Mouse (Mus musculus): ENCODE results near the gene Plaa. TPM values are rescaled to one million over a fixed set of nuclear protein-coding genes. Genes with fewer than 3 reads are reported as not detected.
A peak's percentile ranks its signal among the peaks of the same experiment; 100 is the strongest.

Gene Plaa
- total RNA-seq, 2 experiments from 2014 or later, result 43.4 to 47.6 TPM

- no peak overlapping the region for H3K27ac ChIP-seq
- no peak overlapping the region for H3K4me3 ChIP-seq
- TF ChIP-seq CTCF (conservative IDR thresholded peaks at IDR 0.05), result no peak
- no peak for DNase-seq (ENCODE audit: low spot score in 2 of 2)
Measured at GRCm38 (mm10) chr4:94592709-94593108, 10.3 kb downstream of the Plaa start.

DNA sequence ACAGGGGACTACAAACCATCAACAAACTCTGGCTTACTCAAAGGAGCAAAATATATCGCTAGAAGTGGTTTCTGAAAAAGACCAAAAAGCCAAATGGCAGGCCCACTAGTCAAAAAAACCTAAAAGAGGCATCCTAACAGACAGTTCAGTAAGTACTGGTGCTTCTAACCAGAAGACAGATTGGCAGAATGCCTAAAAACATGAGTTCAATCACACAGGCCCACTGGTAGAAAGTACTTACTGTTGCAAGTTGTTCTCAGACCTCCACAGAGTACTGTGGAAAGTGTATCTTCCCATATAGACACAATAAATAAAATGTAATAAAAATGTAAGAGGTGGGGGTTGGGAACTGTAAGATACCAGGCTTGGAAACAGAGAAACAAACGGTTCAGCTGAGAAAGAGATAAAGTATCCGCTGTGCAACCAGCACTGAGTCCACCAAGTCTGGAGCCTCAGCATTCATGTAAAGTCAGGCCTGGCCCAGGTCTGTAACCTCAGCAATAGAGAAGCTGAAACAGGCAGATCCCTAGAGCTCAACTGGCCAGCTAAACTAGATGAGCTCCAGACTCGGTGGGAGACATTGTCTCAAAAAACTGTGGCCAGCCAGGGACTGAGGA lies 11.2 kb downstream of the Plaa start:
- Histone ChIP-seq H3K27ac (no peak overlapping the region), H3K4me3 (no peak overlapping the region)
- DNase-seq (ENCODE audit: low spot score in 2 of 2), result no peak
- no peak for TF ChIP-seq CTCF (conservative IDR thresholded peaks at IDR 0.05)

GRCm38 (mm10) chr4:94572677-94573076 lies 30.4 kb downstream of the Plaa start:
- Histone ChIP-seq H3K27ac (no peak overlapping the region), H3K4me3 (no peak overlapping the region)
- TF ChIP-seq CTCF (conservative IDR thresholded peaks at IDR 0.05), result no peak
- no peak for DNase-seq (ENCODE audit: low spot score in 2 of 2)

- no peak overlapping the region for H3K4me3 ChIP-seq
- no peak overlapping the region for H3K27ac ChIP-seq
- TF ChIP-seq CTCF (conservative IDR thresholded peaks at IDR 0.05), result no peak
- DNase-seq (ENCODE audit: low spot score in 2 of 2), result no peak
Measured at GRCm38 (mm10) chr4:94564297-94564696, 38.7 kb downstream of the Plaa start.

DNA sequence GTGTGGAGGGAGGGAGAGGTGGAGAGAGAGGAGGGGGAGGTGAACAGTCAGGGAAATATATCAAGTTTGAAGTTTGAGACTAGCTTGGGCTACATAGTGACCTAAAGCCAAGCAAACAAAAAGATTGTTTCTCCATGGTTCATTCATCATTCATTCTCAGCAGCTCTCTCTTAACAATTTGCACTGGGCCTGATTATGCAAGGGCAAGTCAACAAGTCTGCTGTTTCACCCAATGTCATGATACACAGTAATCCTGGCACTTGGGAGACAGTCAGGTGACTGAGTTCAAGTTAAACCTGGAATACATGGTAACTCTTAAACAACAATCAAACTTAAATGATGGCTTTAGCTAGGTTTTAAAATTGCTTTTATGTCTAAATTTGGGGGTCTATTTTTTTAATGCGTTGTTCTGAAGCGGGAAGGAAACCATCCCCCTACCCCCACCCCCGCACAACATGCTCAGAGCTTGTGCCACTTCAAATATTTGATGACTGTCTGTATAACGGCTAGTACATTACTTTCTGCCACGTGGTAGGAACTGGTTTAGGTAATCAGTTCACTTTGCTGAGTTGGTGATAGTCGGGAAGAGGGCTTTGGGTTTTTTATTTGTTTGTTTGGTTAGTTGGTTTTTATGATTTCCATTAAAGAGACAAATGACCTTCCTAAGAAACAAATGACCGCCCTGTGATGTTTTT lies 40.9 kb downstream of the Plaa start:
- DNase-seq (ENCODE audit: low spot score in 2 of 2), result no peak

DNA sequence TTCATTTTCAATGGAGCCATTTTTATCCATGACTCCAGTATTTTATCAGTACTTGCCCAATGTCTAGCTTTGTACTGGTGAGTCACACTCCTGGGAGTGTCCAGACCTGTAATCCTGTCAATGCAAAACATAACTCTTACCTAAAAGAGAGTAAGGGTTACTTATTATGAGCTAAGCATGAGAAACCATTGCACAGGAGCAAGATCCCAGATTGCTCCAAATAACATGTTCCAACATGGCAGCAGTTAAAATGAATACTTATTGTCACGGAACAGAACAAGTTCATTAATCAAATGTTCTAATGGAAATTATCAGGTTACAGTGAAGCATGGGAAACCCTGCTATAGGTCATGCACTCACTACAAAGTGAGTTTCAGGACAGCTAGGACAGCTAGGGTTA lies 42.7 kb downstream of the Plaa start:
- no peak overlapping the region for H3K27ac ChIP-seq
- no peak for TF ChIP-seq CTCF (conservative IDR thresholded peaks at IDR 0.05)
- DNase-seq (ENCODE audit: low spot score in 2 of 2), result no peak

More for the DNA sequence above, 40.9 kb downstream of the Plaa start:
- Histone ChIP-seq H3K4me3 (no peak overlapping the region), H3K27ac (no peak overlapping the region)
- no peak for TF ChIP-seq CTCF (conservative IDR thresholded peaks at IDR 0.05)

DNA sequence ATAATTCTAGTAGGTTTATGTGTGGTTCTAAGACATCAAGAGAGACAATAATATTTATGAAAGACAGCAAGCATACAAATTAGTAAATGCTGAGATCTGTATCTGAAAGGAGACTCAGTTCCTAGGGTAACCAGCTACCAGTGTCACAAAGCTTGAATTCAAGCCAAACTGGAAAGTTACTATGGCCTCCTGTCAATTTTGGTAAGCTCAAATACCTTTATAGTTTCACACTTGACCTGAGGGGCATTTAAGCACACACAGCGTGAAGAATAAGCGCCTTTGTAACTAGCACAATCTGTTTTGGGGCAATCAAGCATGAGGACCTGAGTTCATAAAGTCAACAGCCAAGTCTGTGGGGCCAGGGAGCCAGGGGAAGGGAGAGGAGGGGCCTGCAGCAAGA lies 43.8 kb downstream of the Plaa start:
- no peak for DNase-seq (ENCODE audit: low spot score in 2 of 2)
- no peak for TF ChIP-seq CTCF (conservative IDR thresholded peaks at IDR 0.05)
- Histone ChIP-seq H3K4me3 (no peak overlapping the region), H3K27ac (no peak overlapping the region)

More for the DNA sequence above, 42.7 kb downstream of the Plaa start:
- no peak overlapping the region for H3K4me3 ChIP-seq

DNA sequence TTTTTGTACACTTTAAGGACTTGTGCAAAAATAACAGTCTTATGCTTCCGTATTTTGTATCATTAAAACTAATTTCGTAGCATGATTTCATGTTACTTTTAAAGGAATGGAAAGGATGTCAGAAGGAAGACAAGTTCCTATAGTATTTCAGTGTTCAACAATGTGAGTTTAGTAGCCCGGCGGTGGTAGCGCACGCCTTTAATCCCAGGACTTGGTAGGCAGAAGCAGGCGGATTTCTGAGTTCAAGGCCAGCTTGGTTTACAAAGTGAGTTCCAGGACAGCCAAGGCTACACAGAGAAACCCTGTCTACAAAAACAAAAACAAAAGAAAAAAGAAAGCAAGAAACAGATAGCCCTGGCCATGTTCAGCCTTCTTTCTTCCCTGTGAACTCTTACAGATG lies 45.9 kb downstream of the Plaa start:
- Histone ChIP-seq H3K4me3 (peak overlapping the region; percentile 95), H3K27ac (peak overlapping the region; percentile 84)
- TF ChIP-seq CTCF (conservative IDR thresholded peaks at IDR 0.05), result no peak
- DNase-seq (ENCODE audit: low spot score in 2 of 2), result no peak

DNA sequence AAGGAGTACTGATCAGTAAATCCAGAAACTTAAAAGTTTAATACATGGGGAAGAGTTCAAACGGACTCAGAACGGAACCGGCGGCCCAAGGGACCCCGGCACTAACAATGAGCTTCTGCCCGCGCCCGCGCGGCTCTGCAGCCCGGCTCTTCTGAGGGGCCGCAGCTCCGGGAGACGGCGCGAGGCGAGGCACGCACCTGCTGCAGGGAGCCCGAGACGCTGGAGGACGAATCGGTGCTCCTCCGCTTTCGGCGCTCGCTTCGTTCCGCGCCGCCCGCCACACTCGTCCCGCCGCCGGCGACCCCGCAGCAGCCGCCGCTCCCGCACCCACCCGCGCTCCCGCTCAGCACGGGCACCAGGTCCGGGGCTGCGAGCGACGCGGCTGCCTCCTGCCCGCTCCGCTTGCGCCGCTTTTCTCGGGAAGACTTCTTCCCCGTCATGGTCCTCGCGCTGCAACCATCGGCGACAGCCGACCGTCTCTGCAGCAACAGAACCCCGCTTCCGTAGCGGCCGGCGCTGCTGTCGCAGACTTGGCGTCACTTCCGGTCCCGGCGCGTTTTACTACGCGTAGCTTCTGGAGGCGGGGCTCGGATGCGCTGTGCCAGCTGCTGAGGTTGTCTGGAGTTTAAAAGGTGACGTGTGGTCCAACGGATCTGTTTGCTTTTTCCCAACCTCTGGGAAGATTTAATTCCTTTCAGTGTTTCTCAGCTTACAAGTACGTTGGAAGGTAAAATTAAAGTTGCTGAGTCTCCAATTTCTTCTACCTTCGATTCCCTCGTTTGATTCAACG lies 46.6 kb downstream of the Plaa start, which contains the start of the genes Gm10306 and Caap1:
Gm10306 (plus strand) TSS at position 282 of the 790 bp plus-strand sequence.
Caap1 (minus strand) TSS at position 532 of the 790 bp plus-strand sequence.
- Histone ChIP-seq H3K27ac (peak within 1 kb of the TSS; percentile 84), H3K4me3 (peak within 1 kb of the TSS; percentile 95)
- no peak for TF ChIP-seq CTCF (conservative IDR thresholded peaks at IDR 0.05)
- DNase-seq (ENCODE audit: low spot score in 2 of 2), result peak; percentile 90 to 96

DNA sequence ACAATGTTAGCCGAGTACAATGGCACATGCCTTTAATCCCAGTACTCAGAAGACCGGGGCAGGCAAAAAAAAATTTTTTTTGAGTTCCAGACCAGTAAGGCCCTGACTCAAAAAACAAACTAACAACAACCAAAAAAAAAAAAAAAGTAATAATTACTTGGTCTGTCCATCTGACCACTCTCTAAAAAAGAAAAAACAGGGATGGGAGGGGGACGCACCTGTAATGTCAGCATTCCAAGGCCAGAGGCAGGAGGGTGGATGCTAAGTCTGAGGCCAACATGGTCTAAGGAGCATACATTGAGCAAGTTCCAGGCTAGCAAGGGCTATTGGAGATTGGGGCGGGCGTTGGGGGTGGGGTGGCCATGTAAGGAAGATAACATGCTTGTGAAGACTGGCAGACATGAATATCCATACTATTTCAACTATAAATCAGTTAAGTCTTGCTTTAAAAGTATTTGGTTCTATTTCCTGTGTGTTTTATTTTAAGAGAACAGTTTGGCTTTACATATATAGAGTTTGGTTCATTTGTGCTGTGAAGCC lies 48.0 kb downstream of the Plaa start:
- no peak for TF ChIP-seq CTCF (conservative IDR thresholded peaks at IDR 0.05)
- no peak overlapping the region for H3K27ac ChIP-seq
- DNase-seq (ENCODE audit: low spot score in 2 of 2), result no peak
- H3K4me3 ChIP-seq, result no peak overlapping the region

GRCm38 (mm10) chr4:94544321-94544720 lies 58.7 kb downstream of the Plaa start:
- no peak for DNase-seq (ENCODE audit: low spot score in 2 of 2)
- no peak for TF ChIP-seq CTCF (conservative IDR thresholded peaks at IDR 0.05)
- Histone ChIP-seq H3K4me3 (no peak overlapping the region), H3K27ac (no peak overlapping the region)

- Histone ChIP-seq H3K4me3 (no peak overlapping the region), H3K27ac (no peak overlapping the region)
- peak; percentile 43 for TF ChIP-seq CTCF (conservative IDR thresholded peaks at IDR 0.05)
- no peak for DNase-seq (ENCODE audit: low spot score in 2 of 2)
Measured at GRCm38 (mm10) chr4:94543041-94543440, 60.0 kb downstream of the Plaa start.

DNA sequence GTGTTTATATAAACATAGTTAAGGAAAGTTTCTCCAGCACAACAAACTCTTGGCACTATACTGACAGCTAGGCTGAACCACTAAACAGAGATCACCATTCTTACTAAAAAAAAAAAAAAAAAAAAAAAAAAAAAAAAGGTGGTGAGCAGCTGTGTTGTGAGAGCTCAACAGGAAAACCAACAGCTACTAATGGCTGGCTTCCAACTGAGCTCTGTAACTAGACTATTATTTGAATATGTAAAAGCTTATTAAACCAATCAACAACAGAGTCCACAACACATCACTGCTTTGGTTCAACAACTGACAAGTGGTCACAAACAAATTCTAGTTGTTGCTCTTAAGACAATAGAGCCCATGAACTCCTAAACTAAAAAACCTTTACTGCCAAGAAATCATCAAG lies 69.8 kb downstream of the Plaa start:
- H3K4me3 ChIP-seq, result no peak overlapping the region
- no peak for TF ChIP-seq CTCF (conservative IDR thresholded peaks at IDR 0.05)
- DNase-seq (ENCODE audit: low spot score in 2 of 2), result no peak
- H3K27ac ChIP-seq, result no peak overlapping the region
